Mouse (Mus musculus) 3134 (cell line): Measurements from ENCODE around the gene Olfr632.
"Not testable (repeated sequence)": the region's sequence is repeated elsewhere in the genome, so short reads cannot be mapped to it uniquely, and the experiment has no call there.

Experiments used
- DNase-seq: peaks from one replicate; pipeline ENCODE4 v3.0.0-alpha.2; 2011; ENCODE audit warnings: low spot score; ENCODE audit not compliant: insufficient read length; ENCODE audit errors: extremely low read depth

Olfr632 gene

DNA sequence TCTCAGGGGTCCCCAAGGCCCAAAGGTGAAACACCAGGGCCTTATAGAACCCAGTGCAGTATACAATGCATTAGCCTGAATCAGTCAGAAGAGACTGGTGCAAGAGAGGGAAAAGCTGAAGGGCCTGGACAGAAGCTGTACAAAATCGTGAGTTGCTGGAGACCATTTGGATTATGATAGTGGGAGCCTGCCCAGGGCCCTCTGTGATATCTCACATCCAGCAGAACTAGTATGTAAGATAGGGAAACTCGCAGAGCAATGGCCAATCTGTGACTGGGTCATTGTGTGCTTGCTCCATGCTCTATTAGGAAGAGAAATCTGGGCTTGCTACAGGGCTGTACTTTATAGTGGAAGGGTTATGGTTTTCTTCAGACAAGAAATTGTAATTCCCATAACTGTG is at the start of gene Olfr632:
TSS of gene Olfr632 (plus strand) at position 84 of the 400 bp plus-strand sequence.
- DNase-seq, result no peak

DNA sequence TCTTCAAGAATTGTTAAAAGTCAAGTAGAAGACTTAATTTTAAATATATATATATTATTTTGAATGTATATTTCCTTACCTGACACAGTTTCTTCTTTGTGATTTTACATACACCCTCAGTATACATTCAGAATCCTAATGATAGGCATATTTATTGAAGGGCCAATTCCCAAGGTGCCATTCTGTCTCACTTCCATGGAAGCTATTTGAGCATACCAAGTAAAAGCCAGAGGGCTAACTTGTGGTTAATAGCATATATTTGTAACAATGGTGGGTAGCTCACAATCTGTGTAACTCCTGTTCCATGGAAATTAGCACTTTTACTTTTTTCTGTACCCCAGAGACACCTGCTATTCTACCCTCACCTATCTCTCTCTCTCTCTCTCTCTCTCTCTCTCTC is 48.0 kb upstream of the Olfr632 start, which contains the start of gene Olfr66:
TSS of gene Olfr66 (minus strand) at position 101 of the 400 bp plus-strand sequence.
- DNase-seq, result no peak

DNA sequence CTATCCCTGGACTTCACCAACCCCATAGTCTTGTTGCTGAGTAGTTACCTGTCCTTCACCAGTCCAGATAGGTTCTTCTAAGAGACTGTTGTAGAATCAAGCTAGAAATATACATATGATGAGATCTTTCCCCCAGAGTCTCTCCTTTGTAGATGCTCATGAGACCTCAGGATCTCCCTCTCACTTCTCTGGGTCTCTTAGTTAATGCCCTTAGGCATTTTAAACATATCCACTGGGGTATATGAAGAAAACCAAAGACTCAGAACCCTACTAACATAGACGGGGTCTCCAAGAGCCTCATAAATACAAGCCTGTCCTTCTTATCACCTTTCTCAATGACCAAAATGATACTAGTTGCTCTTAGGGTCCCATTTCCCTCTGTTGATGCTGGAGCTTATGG is 39.8 kb upstream of the Olfr632 start, which contains the start of gene Olfr64:
TSS of gene Olfr64 (minus strand) at position 101 of the 400 bp plus-strand sequence.
- DNase-seq, result no peak

DNA sequence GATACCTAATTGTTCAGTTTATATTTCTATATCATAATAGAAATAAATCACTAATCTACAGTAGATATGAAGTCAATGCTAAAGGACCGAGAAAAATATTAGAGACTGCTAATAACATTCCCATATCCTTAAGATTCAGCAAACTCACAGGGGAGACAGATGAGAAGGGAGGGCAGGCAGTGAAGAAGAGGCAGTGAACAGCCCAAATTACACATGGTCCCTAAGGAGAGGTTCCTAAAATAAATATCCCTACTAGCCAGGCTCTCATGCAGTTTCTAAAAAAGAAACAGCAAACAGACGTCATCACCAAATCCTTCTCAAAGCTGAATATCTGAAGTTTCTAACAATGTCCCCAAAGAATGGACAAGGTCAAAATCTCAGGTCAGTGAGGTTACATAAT is 31.0 kb upstream of the Olfr632 start, which contains the start of gene Olfr65:
TSS of gene Olfr65 (plus strand) at position 301 of the 400 bp plus-strand sequence.
- DNase-seq, result no peak

DNA sequence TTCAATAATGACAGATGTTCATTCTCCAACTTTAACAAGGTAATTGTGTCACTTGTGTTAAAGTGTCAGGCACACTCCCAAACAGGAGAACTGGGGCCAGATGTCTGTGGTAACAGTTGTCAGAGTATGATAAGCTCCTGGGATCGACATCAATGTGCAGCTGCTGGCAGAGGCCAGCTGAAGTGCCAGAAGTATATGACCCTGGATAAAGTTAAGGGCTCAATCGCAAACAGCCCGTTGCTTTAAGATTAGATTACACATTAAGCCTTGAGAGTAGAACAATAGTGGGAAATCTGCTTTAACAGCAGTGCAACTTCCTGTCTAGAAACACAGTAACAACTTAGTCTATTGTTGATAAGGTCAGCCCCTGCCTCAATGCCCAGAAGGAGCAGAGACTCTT is 24.1 kb upstream of the Olfr632 start:
- DNase-seq, result no peak

DNA sequence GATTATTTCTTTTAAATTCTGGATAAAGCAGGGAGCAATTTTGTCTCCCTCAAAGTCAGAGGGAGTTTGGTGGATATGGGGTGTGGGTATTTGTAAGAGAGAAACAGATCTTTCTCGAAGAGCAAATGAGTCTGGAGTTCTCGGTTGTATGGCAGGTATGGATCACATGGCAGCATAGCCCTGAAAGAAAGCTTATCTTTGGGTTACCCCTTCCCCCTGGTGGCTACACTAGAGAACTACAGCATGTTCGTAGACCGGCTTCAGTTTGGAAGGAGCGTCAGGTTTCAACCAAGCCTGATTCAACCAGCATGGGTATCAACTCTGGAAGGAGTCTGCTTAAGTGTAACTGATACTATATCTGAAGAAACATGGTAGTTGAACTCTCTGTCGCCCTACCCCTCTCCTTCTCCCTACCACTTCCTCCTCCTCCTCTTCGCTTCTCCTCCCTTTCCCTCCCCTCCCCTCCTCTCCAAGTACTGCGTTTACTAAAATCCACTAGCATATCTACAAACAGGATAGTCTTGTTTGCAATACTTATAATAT is 21.1 kb upstream of the Olfr632 start:
- no peak for DNase-seq

DNA sequence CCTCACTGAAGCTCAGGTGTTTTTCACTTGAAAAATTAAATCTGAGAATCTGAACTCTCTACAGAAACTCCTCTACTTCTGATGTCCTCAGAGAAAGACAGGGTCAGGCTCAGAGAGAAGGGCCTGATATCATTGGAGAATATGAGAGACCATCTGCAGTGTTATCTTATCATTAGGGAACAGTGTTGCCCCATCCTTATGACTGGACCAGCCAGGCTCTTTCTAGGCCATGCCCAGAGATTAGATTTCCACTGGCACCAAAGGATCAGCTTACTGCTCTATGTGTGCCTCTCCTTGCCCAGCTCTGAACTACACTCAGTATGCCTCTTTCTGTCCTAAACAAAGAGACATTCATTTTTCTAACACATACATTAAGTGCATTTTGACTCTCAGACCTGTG is 18.8 kb upstream of the Olfr632 start:
- DNase-seq, result no peak

DNA sequence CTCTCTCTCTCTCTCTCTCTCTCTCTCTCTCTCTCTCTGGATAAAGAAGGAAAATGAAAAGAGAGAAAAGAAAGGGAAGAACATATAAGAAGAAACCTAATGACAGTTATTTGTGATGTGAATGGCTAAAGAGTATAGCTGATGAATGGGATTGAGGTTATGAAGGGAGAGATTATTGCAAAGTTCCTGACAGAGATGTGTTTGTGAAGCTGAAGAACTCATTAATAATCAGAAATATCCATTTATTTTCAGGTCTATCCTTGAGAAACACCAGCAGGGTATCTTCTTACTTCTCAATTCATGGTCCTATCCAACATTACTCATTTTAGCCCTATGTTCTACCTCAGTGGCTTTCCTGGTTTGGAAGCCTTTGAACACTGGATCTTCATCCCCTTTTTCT is 5.6 kb upstream of the Olfr632 start, which contains the start of gene Olfr631:
TSS of gene Olfr631 (plus strand) at position 301 of the 400 bp plus-strand sequence.
- no peak for DNase-seq

DNA sequence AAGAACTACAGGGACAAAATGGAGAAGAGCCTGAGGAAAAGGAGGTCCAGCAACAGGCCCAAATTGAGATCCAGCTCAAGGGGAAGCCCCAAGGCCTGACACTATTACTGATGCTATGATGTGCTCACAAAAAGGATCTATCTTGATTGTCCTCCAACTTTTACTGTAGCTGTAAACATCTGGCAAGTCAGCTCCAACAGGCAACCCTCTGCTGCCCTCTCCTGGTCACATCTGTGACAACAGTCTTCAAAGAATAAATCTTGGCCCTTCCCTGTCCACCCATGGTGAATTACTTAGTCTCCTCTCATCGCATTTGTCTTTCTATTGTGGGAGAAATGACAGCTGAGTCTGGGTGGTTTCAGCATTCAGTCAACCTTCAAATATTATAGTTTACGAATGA is 8.6 kb downstream of the Olfr632 start:
- peak; percentile 3 for DNase-seq

DNA sequence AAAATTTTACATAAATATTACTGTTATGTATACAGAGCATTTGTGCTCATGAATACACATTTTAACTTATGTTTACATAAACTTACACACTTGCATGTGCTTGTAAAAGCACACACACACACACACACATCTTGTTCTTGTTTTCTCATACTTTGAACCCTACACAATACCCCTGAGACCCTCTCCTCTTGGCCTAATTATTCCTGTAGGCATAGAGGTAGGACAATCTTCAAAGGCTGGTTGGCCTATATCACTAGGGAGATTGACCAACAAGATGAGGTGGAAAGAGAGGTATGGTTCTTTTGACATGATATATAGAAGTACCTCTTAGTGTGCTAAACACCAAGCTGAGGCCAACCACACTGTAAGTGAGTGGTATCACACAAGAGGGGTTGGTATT is 10.0 kb downstream of the Olfr632 start, which contains the start of gene Olfr633:
TSS of gene Olfr633 (plus strand) at position 301 of the 400 bp plus-strand sequence.
- DNase-seq, result no peak

DNA sequence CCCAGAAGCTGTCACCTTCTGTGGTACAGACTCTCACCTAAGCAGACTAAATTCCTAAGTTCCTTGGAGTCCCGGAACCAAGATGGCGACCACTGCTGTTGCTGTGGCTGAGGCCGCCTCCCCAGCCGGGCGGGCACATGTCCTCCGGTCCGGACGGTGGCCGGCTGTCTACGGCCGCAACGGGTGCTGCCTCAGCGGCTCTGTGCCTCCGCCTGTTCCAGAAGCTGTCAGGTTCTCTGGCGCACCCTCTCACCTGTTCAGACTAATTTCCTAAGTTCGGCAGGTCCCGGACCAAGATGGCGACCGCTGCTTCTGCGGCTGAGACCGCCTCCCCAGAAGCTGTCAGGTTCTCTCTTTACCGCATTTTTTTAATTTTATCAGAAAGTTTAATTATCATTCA is 32.7 kb downstream of the Olfr632 start:
- not testable (repeated sequence) for DNase-seq

DNA sequence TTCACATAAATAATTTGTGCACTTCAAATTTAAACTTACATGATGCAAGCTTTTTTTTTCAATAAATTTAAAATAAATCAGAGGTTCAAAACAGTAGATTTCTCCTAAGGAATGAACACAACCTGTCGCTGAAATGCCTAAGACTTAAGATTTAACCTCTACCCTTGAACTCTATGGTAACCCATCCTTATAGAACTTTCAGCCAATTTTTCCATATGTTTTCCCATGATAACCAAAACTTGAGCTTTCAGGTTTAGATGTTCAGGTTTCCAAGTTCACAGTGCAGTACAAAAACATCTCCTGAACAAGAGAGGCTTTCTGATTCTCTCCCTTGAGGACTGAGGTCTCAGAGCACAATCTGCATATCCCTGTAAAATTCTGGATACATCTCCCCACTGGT is 36.7 kb downstream of the Olfr632 start, which contains the start of gene Olfr635:
TSS of gene Olfr635 (plus strand) at position 301 of the 400 bp plus-strand sequence.
- no peak for DNase-seq

DNA sequence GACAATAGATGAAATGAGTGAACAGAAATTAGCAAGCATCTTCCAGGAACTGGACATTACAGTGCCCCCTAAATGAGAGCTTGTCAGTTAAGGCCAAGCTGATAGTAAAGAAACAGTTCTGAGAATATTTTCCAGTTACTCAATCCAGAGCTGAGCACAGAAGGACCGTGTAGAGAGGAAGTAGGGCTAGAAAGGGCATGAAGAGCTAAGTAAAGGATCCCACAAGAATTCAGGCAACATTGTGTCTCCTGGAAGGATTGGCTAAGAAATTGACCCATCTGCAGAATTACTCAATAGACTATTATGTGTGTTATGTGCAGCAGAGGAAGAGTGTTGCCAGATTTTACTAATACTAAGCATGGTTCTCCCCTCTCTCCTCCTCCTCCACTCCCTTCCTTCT is 37.6 kb downstream of the Olfr632 start:
- no peak for DNase-seq
